In the genomic region with DNA sequence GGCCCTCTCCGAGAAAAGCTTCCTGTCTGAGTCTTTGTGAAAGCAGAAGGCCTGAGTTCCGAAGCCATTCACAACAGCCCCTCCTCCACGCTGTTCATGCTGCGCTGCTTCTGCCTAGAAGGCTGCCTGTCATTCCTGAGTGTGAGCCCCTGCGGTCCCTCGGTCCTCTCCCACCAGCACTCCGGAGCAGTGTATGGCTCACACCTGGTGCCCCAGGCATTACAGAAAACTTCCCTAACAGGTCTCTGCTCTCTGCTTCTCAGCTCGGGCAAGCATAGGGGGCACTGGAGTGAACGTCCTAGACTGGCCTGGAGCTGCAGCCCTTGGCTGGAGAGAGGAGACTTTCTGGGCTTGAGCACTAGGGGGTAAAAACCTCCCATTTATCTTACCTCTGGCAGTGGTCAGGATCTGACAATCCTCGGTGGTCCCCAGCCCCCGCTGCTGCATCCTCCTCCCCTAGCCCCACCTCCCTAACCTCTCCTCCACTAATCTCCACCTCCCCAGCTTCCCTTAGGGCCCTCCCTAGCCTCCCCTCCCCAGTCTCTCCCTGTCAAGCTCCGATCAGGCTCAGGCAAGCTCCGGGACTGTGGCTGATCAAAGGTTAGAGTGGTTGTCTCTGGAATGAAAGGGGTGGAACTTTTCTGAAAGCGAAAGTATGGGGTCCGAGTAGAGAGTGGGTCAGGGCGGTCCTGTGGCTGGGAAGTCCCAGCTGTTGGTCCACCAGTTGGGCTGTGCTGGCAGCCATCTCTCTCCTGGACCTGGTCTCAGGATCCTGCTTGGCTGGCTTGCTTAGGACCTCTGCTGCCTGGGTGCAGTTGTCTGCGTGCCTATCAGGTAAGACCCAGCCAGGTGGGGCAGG, we compare ENCODE assay signal across 7 mouse cellular contexts. TPM values are rescaled to one million over a fixed set of nuclear protein-coding genes. Genes with fewer than 3 reads are reported as not detected.
A peak's percentile ranks its signal among the peaks of the same experiment; 100 is the strongest.
DNase-seq lines count a peak whose midpoint lies in the region; ATAC-seq and TF ChIP-seq lines count a peak whose summit lies in the region.

A gene (plus strand): TSS at position 97 of the 859 bp plus-strand sequence.

- H3K36me3 ChIP-seq in G1E (replicated peaks): no peaks in the 10 kb centered on the region
- H3K36me3 ChIP-seq in hindbrain, embryonic 10.5 days: no peaks in the 10 kb centered on the region
- no peaks in the 10 kb centered on the region for H3K36me3 ChIP-seq in limb, embryonic 14.5 days (ENCODE audit: control insufficient read depth, insufficient read depth, low read length)

- no peaks in the 10 kb centered on the region for H3K9me3 ChIP-seq in G1E (replicated peaks)
- no peaks in the 10 kb centered on the region for H3K9me3 ChIP-seq in hindbrain, embryonic 10.5 days
- no peaks in the 10 kb centered on the region for H3K9me3 ChIP-seq in limb, embryonic 14.5 days (ENCODE audit: control insufficient read depth, low read length)

- TF ChIP-seq CTCF in G1E (IDR thresholded peaks at IDR 0.05; ENCODE audit: low read depth, low read length): no peak

- peak within 1 kb of the TSS; percentile 23; the same call in 1 of the 2 replicates for H3K4me3 ChIP-seq in G1E (ENCODE audit: low read depth, low read length)
- peak within 1 kb of the TSS; percentile 45 for H3K4me3 ChIP-seq in hindbrain, embryonic 10.5 days
- peak within 1 kb of the TSS; percentile 26 for H3K4me3 ChIP-seq in limb, embryonic 14.5 days (replicated peaks; ENCODE audit: low read length)

- WGBS in hindbrain, embryonic 10.5 days: 4% methylated on average over 17 of the region's 17 CpGs
- WGBS in limb, embryonic 14.5 days: 4% methylated on average over 17 of the region's 17 CpGs

- H3K4me1 ChIP-seq in G1E (ENCODE audit: insufficient read depth, low read depth, low read length): peaks cover 24% of the 10 kb centered on the region
- peaks cover 39% of the 10 kb centered on the region for H3K4me1 ChIP-seq in hindbrain, embryonic 10.5 days (replicated peaks)
- H3K4me1 ChIP-seq in limb, embryonic 14.5 days (ENCODE audit: control insufficient read depth, insufficient read depth, low read length): peaks cover 19% of the 10 kb centered on the region

- H3K9ac ChIP-seq in limb, embryonic 14.5 days (ENCODE audit: low read depth, low read length, severe bottlenecking): peak within 1 kb of the TSS; percentile 32

- peak within 1 kb of the TSS; percentile 47 for H3K4me2 ChIP-seq in limb, embryonic 14.5 days (replicated peaks; ENCODE audit: low read depth, low read length, severe bottlenecking)

- TF ChIP-seq POLR2A in limb, embryonic 14.5 days (IDR thresholded peaks at IDR 0.05; ENCODE audit: borderline replicate concordance, extremely low read depth, insufficient read depth, insufficient read length): no peak

- DNase-seq in G1E (ENCODE audit: low spot score): no peak
- DNase-seq in embryo, embryonic 11 days: peak; percentile 65
- no peak for DNase-seq in hindbrain, embryonic 10.5 days (ENCODE audit: low spot score)
- DNase-seq in limb, embryonic 14.5 days (ENCODE audit: low spot score): no peak
- DNase-seq in naive thymus-derived CD4-positive, alpha-beta T cell, adult 2 months (ENCODE audit: low read depth): peak; percentile 8
- DNase-seq in adrenal gland, postnatal 10 days: no peak
- DNase-seq in cerebellum, postnatal 4 days (ENCODE audit: low spot score in 2 of 2): no peak

- peak within 1 kb of the TSS; percentile 64 for H3K27ac ChIP-seq in hindbrain, embryonic 10.5 days
- H3K27ac ChIP-seq in limb, embryonic 14.5 days (replicated peaks; ENCODE audit: low read depth, low read length): no peak within 1 kb of the TSS

- no peak for ATAC-seq in G1E (ENCODE audit: extremely low read depth, insufficient number of reproducible peaks, low FRiP score, poor library complexity, severe bottlenecking)
- ATAC-seq in limb, embryonic 14.5 days (ENCODE audit: low FRiP score, low read depth): no peak

- peaks cover 68% of the 10 kb centered on the region for H3K27me3 ChIP-seq in G1E (ENCODE audit: insufficient read depth, low read length)
- H3K27me3 ChIP-seq in hindbrain, embryonic 10.5 days (ENCODE audit: insufficient read depth, poor library complexity, severe bottlenecking): peaks cover 66% of the 10 kb centered on the region
- peaks cover 19% of the 10 kb centered on the region for H3K27me3 ChIP-seq in limb, embryonic 14.5 days (ENCODE audit: control insufficient read depth, insufficient read depth, low read length)

RNA-seq across cellular contexts. Expression of the gene that starts here (rescaled TPM):
- total RNA-seq in G1E (2014; fragmentation: Nextera tagmentation) (not detected in 2 replicates), G1E (2017) (0.27 TPM in 1 of 2 replicates, not detected in the other)
- polyA plus RNA-seq in G1E (2012): not detected in 2 replicates
- polyA plus RNA-seq in hindbrain, embryonic 10.5 days (2016; fragmentation: Nextera tagmentation; extraction: Ambion mirVana): 4.7 and 5.4 TPM in 2 replicates
- 11.7 and 14.9 TPM in 2 replicates for polyA plus RNA-seq in limb, embryonic 14.5 days (2012; rRNA removed)
- polyA plus RNA-seq in limb, embryonic 14.5 days (2014; fragmentation: Nextera tagmentation; extraction: Ambion mirVana): 7.4 and 7.7 TPM in 2 replicates
- 1 to 10 TPM; 5.1 to 6.7 TPM for total RNA-seq in adrenal gland, postnatal 10 days (2021)

Comparison
In these comparisons a context has a peak if more than half of its experiments do, and no peak if none do; other contexts are left out.
1. RNA of the gene that starts here (total RNA-seq): 5.1 to 6.7 TPM in adrenal gland, postnatal 10 days; 0.27 TPM in G1E; every median in the first group is over 4 times any median in the second.
2. DNase-seq: peak in embryo, embryonic 11 days (single experiment) and naive thymus-derived CD4-positive, alpha-beta T cell, adult 2 months (single experiment); none in G1E (single experiment), hindbrain, embryonic 10.5 days (single experiment), limb, embryonic 14.5 days (single experiment), adrenal gland, postnatal 10 days (single experiment) and cerebellum, postnatal 4 days (0 of 2).
3. Peak in every context shown above with its lines, with median percentiles within 50 percentile points of each other: H3K4me3 ChIP-seq.